Mouse (Mus musculus) megakaryocyte progenitor cell, adult 5-6 weeks (primary cell): ENCODE measurements around the gene Cenpa. TPM values are rescaled to one million over a fixed set of nuclear protein-coding genes. Genes with fewer than 3 reads are reported as not detected.

ENCODE experiments used
- ATAC-seq: replicated peaks from 2 replicates; pipeline ENCODE4 v1.8.0; 2016; ENCODE audit warnings: mild to moderate bottlenecking, moderate TSS enrichment, inconsistent platforms; ENCODE audit not compliant: poor library complexity
- total RNA-seq, 2 experiments: library from RNA; stranded (forward) in 1 of 2; stranded (reverse) in 1 of 2; fragments of 157-497, 149-512 nt in 1 of 2; fragments of 200-1000 nt in 1 of 2; gene quantifications; 2 replicates each; pipeline versions ENCODE4 v1.2.3 to v1.2.4; 2015 to 2017

Gene Cenpa
- total RNA-seq, 2 experiments from 2014 or later, result 103 to 180 TPM

DNA sequence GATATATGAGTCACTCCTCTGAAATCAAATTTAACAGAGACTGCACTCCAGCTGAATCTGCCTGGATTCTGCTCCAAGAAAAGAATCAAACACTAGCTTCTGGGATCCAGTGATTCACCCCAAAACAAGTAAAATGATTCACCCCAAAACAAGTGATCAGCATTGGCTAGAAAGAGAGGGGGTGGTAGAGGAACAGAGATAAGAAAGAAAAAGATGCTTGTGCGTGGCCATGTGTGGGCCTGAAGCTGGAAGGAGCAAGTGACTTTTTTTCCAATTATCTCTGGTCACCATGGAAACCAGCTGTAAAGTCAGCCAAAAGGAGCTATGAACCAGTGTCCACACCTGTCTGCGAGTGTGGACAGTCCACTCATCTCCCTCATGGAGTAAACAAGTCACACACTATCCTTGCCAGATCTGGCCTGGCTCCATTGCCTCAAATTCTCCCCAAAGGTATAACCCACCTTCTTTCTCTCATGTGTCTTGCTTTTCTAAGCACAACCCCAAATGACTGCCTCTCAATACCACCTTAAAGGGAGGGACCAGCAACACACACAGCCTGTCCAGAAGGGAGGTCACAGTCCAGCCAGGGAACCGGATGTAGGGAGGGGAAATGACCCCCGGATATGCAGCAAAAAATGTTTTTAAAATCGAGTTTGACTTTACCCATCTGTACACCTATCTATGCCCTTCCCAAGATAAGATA lies 22.9 kb upstream of the Cenpa start:
- ATAC-seq, result no peak

DNA sequence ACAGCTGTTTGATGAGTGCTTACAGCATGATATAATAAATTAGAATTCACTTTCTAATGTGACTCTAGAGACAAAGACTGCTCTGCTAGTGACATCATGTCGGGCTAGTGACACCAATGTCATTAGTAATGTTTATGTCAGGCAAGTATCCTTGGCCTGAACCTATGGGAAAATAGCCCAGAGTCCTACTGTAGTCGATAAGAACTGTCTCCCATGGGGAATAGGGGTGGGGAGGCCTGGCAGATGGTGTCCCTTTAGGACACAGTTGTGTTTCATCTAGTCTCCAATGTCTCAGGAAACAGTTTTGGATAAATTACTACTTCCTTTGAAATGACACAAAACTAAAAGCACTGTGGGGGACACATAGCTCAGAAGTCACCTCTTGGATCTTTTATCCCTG lies 20.5 kb upstream of the Cenpa start:
- ATAC-seq, result no peak

DNA sequence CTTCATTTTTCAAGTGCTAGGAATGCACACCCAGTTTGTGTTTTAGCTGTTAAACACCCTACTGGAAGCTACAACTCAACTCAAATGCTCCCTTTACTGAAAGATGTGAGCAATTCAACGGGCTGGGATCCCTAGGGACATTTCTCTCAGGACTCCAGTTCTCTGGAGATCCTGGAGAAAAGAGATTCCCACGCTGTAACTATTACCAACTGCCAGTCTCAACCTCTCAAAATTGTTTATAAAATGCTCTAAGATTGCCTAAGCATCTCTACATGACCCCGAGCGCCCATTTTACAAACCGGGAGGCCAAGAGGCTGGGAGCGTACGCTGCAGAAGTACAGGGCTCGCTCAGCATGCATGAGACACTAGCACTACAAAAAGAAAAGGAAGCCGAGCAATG lies 19.2 kb upstream of the Cenpa start:
- ATAC-seq, result no peak

GRCm38 (mm10) chr5:30647815-30648560 lies 18.6 kb upstream of the Cenpa start, which contains the start of gene Slc35f6:
TSS of gene Slc35f6 (plus strand) at chr5:30647933.
- ATAC-seq, result peak; percentile 87

DNA sequence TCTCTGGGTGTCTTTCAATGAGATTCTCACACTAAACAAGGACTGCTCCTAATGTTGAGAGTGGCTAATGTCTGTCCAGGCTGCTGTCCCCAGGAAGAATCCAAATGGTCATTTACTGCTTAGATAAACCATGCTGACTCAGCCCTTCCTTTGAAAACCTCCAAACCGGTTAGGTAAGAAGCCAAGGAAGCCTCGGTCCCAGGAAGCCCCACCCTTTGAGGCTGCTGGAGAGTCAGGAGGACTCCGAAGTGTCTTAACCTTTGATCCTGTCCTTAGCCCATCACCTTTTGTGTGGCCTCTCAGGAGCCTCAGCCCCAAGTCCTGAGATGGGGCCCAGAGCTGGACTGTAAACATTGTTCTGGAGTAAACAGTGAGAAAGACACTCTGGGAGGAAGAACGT lies 17.0 kb upstream of the Cenpa start:
- ATAC-seq, result no peak

DNA sequence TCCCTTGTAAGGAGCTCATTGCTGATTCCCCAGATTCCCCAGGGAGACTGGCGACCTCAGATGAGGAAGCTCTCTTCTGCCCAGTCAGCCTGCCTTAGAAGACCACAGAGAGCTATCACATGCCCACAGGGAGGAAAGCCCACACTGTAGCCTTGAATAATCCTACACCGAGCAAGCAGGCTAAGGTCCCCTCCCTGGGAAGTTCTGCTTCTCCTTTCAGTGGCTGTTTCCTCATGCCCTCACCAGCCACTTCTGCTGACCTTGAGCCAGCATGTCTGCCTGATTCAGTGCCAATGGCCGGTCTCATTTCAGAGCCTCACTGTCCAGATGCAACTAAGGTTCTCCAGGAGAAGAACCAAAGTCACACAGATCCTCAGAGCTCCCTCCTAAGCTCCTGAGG lies 15.8 kb upstream of the Cenpa start:
- peak; percentile 67 for ATAC-seq

DNA sequence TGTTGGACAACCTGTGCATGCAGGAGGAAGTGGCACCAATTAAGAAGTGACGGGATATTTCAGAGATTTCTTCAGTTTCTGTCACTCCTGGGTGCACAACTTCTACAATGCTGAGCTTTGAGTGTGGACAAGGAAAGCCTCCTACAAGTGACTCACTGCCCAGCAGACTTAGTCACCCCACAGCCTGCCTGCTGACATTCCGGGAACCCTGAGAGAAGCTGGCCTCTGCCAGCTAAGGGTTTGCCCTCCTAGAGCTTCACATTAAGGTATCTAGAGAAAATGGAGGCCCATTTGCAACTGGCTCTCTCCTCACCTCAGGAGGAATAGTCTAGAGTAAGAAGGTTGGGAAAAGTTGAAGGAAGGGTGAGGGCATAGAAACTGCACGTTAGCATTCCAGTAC lies 15.0 kb upstream of the Cenpa start:
- ATAC-seq, result no peak

DNA sequence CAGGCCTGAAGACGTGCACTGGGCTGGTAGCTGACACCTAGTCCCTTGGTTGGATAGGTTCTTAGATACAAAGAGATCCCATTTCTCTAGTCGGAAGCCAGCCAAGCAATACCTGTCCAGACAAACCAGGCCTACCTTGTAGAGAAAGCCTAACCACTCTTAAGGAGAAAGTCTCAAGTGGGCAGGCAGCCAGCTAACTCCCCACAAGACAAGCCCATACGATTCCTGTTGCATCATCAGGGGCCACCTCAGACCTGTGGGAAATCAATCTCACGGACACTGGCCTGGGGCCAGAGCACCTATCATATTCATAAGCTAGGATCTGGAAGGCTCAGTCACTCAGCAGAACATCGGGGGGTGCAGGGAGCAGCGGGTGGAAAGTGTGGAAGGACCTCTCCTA lies 13.3 kb upstream of the Cenpa start:
- ATAC-seq, result no peak

DNA sequence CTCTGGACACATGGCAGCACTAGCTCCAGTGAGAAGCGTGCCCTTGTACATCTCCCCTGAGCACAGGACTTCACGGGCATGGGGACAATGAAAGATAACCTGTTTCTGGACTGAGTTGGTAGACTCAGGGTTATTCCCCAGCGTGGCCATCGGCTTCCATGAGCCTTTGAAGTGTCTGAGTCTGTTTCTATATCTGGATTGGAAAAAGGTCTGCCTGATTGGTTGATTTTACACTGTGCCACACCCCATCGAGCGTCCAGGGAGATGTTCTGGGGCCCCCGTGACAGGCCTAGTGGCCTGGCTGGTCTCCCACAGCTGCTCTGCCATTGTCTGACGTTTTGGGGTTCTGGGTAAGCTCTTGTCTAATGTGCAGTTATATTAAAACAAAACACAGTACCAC lies 11.5 kb upstream of the Cenpa start:
- no peak for ATAC-seq

DNA sequence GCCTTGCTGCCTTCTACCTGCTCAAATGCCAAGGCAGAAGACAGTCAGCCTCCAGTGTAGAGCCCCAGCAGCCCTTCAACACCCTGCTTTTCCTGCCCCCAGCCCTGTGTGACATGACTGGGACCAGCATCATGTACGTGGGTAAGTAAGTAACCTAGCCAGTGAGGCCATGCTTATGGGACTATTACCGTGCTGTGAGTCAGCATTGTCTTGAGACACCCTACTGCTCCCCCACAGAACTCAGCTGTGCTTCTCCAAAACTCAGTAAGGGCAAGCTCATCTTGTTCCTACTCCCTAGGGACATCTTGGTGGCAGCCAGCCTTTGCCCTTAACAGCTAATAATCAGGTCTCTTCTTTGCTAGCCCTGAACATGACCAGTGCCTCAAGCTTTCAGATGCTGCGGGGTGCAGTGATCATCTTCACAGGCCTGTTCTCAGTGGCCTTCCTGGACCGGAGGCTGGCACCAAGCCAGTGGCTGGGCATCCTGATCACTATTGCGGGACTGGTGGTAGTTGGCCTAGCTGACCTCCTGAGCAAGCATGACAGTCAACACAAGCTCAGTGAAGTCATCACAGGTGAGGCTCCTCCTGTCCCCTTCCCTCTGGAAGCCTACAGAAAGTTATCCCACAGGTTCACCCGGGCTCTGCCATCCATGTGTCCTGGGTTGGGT lies 10.9 kb upstream of the Cenpa start:
- no peak for ATAC-seq

DNA sequence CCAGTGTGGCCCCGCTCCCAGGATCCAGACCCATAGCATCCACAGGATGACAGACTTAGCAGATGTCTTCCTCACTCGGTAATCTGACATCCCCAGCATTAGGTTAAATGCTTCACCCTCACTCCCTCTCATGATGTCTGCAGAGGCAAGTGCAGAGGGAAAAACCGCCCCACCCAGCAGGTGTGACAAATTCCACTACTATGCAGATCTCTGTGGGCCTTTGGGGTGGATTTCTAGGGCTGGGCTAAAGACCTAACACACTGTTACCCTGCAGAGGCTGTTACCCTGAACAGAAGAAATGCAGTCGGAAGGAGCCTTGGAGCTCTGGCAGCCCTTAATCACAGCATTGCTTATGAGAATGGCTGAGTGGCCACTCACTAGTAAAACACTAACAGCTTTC lies 7.5 kb upstream of the Cenpa start:
- no peak for ATAC-seq

DNA sequence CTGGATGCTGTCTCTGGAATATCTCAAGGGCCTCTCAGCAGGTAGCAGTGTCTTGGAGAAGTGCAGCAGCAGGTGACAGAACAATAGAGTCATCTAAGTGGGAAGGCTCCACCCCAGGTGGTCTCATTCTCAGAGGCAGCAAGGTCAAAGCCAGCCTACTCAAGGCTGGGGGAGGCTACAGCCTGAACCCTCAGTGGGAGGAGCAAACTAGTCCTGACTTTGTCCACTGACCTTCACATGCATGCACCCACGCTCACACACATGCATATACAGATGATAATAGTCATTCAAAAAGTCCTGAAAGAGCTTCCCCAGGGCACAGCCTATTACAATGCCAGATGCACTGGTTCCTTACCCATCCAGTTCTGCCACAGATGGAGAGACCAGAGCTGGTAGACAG lies 6.3 kb upstream of the Cenpa start:
- ATAC-seq, result no peak

DNA sequence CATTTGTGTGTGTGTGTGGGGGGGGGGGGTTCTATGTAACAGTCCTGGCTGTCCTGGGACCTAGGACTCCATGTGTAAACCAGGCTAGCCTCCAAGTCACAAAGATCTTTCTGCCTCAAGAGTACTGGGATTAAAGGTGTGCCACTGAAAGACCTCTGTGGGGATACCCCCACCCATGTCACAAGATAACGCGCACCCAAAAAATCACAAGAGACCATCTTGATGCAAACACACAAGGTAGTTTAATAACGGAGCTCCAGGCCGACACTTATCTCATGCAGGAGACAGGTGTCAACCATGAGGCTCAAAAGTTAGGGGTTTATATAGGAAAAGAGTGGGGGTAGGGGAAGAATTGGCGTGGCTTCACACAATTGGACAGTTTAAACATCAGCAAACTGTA lies 5.8 kb upstream of the Cenpa start:
- ATAC-seq, result no peak

DNA sequence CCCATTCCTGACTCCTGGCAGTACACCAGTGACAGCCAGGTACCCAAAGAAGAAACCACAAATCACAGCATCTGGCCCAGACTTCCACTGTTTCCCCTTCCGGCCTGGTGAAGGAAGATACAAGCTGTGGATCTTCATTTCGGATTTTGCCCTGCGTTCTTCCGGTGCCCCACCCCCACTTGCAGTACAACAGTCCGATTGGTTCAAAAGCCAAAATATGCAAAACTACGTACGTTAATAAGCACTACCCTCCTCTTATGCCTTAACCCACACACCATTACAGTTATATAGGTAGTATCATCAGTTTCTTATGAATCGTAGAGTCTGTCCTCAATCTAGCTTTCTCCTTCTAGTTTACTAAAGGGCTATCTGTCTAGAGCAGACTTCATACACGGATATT lies 1.2 kb upstream of the Cenpa start:
- ATAC-seq, result no peak

- ATAC-seq, result no peak
Measured at GRCm38 (mm10) chr5:30665968-30666367, 609 bp upstream of the Cenpa start.

DNA sequence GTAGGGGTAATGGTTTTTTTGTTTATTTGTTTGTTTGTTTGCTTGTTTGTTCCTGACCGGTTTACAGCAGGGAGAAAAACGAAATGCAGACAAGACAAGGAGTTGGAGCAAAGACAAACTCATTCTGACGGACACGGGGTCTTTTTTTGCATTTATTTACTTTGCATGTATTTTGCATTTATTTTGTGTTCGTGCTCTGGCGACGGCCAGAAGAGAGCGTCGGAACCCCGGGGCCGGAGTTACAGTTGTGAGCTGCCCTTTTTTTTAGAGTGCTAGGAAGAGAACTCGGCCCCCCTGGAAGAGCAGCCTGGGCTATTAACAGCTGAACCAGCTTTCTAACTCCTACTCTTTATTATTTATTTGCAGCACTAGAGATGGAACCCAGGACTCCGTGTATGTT lies 638 bp downstream of the Cenpa start:
- ATAC-seq, result no peak

DNA sequence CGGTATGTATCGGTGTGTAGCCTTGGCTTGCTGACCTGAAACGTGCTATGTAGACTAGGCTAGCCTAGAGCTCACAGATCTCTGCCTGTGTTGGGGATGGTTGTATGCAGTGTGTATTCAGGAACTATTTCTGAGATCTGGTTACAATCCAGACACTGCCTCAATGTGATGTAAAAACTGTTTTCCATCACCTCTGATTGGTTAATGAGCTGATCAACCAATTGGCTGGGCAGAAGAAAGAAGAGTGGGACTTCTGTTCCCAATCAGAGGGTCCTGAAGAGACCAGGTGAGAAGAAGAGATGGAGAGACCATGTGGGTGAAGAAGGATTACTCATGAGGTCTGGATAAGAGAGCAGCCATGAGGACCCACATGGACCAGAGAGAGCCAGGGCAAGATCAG lies 1.1 kb downstream of the Cenpa start:
- no peak for ATAC-seq

DNA sequence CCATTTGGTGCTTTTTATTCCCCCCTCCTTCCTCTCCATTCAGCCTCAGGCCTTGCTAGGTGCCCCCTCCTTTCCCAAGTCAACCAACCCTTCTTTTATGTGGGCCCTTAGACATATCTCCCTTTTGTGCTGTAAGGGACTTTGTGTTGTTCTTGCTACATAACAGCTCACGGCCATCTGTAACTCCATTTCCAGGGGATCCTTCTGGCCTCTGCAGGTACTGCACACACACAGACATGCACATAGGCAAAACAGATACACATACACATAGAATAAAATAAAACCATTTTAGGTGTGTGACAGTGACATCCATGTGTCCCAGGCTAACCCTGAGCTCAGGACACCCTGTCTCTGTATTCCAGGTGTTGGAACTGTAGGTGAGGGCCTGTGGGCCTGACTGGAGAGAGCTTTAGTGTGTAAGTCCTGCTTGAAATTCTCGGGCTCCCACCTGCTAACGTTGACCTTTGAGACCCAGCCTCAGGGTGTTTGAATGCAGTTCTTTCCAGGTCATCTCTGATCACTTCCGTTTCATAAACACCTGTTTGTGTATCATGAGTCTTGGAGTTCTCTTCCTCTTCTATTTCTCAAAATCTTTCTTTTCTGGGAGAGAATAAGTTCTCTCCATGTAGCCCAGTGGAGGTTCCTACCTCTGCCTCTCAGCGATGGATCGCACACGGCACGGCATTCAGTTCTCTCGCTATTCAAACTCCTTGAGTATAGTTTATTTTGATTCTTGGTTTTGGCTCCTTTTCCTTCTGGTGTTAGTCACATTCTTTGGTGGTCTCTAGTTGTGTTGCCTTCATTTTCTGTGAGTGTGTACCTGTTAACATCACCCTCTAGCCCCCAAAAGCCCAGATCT lies 2.3 kb downstream of the Cenpa start:
- ATAC-seq, result no peak

DNA sequence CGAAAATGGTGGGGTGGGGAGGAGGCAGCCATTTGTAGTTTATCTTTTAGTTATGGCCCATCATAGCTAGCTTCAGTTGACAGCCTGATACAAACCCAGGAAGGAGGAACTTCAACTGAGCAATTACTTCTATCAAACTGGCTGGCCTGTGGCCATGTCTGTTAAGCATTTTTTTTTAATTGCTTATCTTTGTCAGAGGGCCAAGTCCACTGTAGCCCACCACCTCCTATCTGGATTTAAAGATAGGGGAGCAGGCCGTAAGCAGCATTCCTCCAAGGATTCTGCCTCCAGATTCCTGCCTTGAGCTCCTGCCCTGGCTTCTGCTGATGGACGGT lies 2.9 kb downstream of the Cenpa start:
- ATAC-seq, result no peak

- ATAC-seq, result no peak
Measured at GRCm38 (mm10) chr5:30670091-30670490, 3.5 kb downstream of the Cenpa start.

DNA sequence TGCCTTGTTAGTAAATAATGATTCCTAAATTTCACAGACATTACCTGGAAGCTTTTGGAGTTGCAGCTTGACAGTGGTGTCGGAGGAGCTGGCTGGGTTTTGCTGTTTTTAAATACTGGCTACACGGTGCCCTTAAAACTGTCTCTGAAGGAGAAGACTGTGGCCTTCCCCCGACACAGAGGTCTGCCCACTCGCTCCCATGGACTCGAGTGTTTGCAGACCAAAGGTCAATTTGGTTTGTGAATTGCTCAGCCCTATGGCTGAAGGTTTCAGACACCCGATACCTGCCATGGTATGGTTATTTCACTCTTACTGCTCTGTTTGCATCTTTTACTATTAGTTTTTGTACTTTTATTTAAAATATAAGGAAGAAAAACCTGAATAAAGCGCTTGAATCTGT lies 7.4 kb downstream of the Cenpa start:
- no peak for ATAC-seq
